Mouse (Mus musculus) bone marrow, adult 2 months (tissue): ENCODE measurements at regions not wholly inside any gene's neighbourhood (a gene's known extent, or its start where the extent isn't known, plus 50 kb on each side); places are given as distances from the start of the nearest gene placed in this dataset.

Experiments used
- CTCF ChIP-seq: fragments of 200-500 bp; IDR thresholded peaks from 2 replicates; pipeline ENCODE4 v1.5.1; 2011; ENCODE audit warnings: low read length, control low read depth; ENCODE audit not compliant: control insufficient read depth, insufficient read depth
- POLR2A ChIP-seq: fragments of 200-500 bp; IDR thresholded peaks from 2 replicates; pipeline ENCODE4 v1.6.1; 2011; ENCODE audit warnings: low read depth, mild to moderate bottlenecking, control low read depth, low read length, borderline replicate concordance; ENCODE audit not compliant: control insufficient read depth

DNA sequence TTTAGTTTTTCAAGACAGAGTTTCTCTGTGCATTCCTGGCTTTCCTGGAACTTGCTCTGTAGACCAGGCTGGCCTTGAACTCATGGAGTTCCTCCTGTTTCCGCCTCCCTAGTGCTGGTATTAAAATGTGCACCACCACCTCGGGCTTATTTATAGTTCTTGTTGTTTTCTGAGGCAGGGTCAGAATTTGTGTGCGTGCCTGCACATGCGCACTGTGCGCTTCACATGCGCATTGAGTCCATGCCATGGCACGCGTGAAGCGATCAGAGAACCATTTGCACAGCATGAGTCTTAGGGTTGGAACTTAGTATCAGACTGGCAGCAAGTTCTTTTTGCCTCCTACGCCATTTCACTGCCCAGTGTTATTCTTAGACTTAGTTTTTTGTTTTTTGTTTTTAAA, 68.8 kb upstream of the Jak1 start:
- TF ChIP-seq CTCF (no peak), POLR2A (no peak)
